22 mouse cellular contexts compared by ENCODE assay signal in the genomic region with DNA sequence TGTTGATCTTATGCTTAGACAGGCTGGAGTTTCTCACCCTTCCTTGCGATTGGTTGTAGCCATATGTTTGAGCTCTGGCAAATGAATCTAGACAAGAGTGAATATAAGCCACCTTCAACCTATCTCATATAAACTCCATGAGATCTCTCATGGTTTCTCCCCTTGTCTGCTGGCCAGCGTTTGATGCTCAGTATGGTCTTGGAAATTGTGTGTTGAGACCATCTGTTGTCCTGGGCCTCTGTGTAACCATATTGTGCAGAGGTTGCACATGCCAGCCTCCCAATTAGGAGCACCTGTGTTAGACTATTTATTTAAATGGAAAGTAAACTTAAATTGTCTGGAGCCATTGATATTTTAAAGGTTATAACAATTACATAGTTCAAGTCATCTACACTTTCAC.
DNase-seq lines count a peak whose midpoint lies in the region; ATAC-seq and TF ChIP-seq lines count a peak whose summit lies in the region.
"Had no signal": no experiment of that assay in that cellular context is flagged by ENCODE, and none has a peak within 500 bp of the region (broad histone marks: within the 10 kb centered on the region; RNA-seq: fewer than 3 reads in every experiment).

No protein-coding gene starts in this region.

- H3K36me3 ChIP-seq in midbrain, postnatal 0 days (ENCODE audit: insufficient read depth, low read length) = no peaks in the 10 kb centered on the region
- H3K36me3 ChIP-seq in midbrain, embryonic 13.5 days = no peaks in the 10 kb centered on the region
- H3K36me3 ChIP-seq: G1E had no signal

- H3K27ac ChIP-seq in midbrain, postnatal 0 days (ENCODE audit: low read depth, low read length) = no peak overlapping the region
- no peak overlapping the region for H3K27ac ChIP-seq in midbrain, embryonic 13.5 days

- WGBS in midbrain, postnatal 0 days = 91% methylated on average over 2 of the region's 2 CpGs
- WGBS in midbrain, embryonic 13.5 days = 92% methylated on average over 2 of the region's 2 CpGs

- no peaks in the 10 kb centered on the region for H3K27me3 ChIP-seq in midbrain, postnatal 0 days (ENCODE audit: insufficient read depth, low read length)
- no peaks in the 10 kb centered on the region for H3K27me3 ChIP-seq in midbrain, embryonic 13.5 days
- H3K27me3 ChIP-seq: CH12.LX, Patski had no signal

- H3K4me3 ChIP-seq in midbrain, postnatal 0 days (ENCODE audit: low read depth, low read length) = no peak overlapping the region
- no peak overlapping the region for H3K4me3 ChIP-seq in midbrain, embryonic 13.5 days (replicated peaks)

- DNase-seq in cerebellum, postnatal 10 days = peak; percentile 55 to 72
- DNase-seq in cerebellum, postnatal 4 days (ENCODE audit: low spot score in 2 of 2) = no peak
- peak; percentile 20 to 53 for DNase-seq in cerebellum, postnatal 14 days
- DNase-seq in cerebellum, adult 11 months = no peak
- peak; percentile 15 for DNase-seq in left cerebral cortex, postnatal 4 days
- no peak for DNase-seq in left cerebral cortex, adult 18-20 months (ENCODE audit: low spot score in 2 of 2)
- peak; percentile 16 for DNase-seq in midbrain, postnatal 0 days (ENCODE audit: low spot score)
- DNase-seq: adrenal gland, adult 2 months; adrenal gland, adult 8-10 months; adrenal gland, postnatal 10 days; adrenal gland, postnatal 14 days; adrenal gland, postnatal 25 days; adrenal gland, postnatal 36 days; B cell, adult 2 months; cerebellum, adult 11-12 months; cerebellum, adult 18-20 months had no signal

- H3K9me3 ChIP-seq in midbrain, postnatal 0 days (ENCODE audit: low read length) = no peaks in the 10 kb centered on the region
- no peaks in the 10 kb centered on the region for H3K9me3 ChIP-seq in midbrain, embryonic 13.5 days
- H3K9me3 ChIP-seq: G1E had no signal

- no peak overlapping the region for H3K9ac ChIP-seq in midbrain, postnatal 0 days (replicated peaks; ENCODE audit: low read length, poor library complexity, severe bottlenecking)
- H3K9ac ChIP-seq in midbrain, embryonic 13.5 days (replicated peaks) = no peak overlapping the region

- TF ChIP-seq CTCF in midbrain, postnatal 0 days (IDR thresholded peaks at IDR 0.05) = no peak

- no peak overlapping the region for H3K4me2 ChIP-seq in midbrain, postnatal 0 days (ENCODE audit: low read depth, low read length, poor library complexity, severe bottlenecking)
- H3K4me2 ChIP-seq in midbrain, embryonic 13.5 days (replicated peaks) = no peak overlapping the region

- ATAC-seq in midbrain, postnatal 0 days (ENCODE audit: low FRiP score) = no peak
- ATAC-seq in midbrain, embryonic 13.5 days = no peak
- ATAC-seq: activated CD4-positive, CD25-positive, alpha-beta regulatory T cell, adult 4 months; CD4-positive, CD25-positive, alpha-beta regulatory T cell, adult 4 months; Patski had no signal

- intact Hi-C loops in left cerebral cortex, postnatal 4 days (cut with DNase I) = no loop called here

- H3K4me1 ChIP-seq in midbrain, postnatal 0 days (ENCODE audit: insufficient read depth, low read length) = no peaks in the 10 kb centered on the region
- no peaks in the 10 kb centered on the region for H3K4me1 ChIP-seq in midbrain, embryonic 13.5 days (replicated peaks)

Comparison
In these comparisons a context has a peak if more than half of its experiments do, and no peak if none do; other contexts are left out.
1. DNase-seq: peak in cerebellum, postnatal 10 days (2 of 2), cerebellum, postnatal 14 days (2 of 2), left cerebral cortex, postnatal 4 days (single experiment) and midbrain, postnatal 0 days (single experiment); none in cerebellum, postnatal 4 days (0 of 2), cerebellum, adult 11 months (single experiment) and left cerebral cortex, adult 18-20 months (0 of 2).